Mouse (Mus musculus) left cerebral cortex, postnatal 4 days (tissue): ENCODE measurements at regions not wholly inside any gene's neighbourhood (a gene's known extent, or its start where the extent isn't known, plus 50 kb on each side); places are given as distances from the start of the nearest gene placed in this dataset.
A peak's percentile ranks its signal among the peaks of the same experiment; 100 is the strongest.
"Not testable (repeated sequence)": the region's sequence is repeated elsewhere in the genome, so short reads cannot be mapped to it uniquely, and the experiment has no call there.

Experiments
- DNase-seq: peaks from one replicate; pipeline ENCODE4 v3.0.0-alpha.2; 2022
- intact Hi-C: fragments of 180-260 bp; cut with DNase I; formaldehyde crosslinking; loops from one replicate; pipeline ENCODE4 v1.15.1; 2025

GRCm38 (mm10) chr5:134046086-134046485, 53.4 kb upstream of the Castor2 start:
- DNase-seq = no peak
- intact Hi-C loops = no loop called here

GRCm38 (mm10) chr5:134042938-134043337, 56.6 kb upstream of the Castor2 start:
- DNase-seq, intact Hi-C loops: not testable (repeated sequence)

GRCm38 (mm10) chr5:134027316-134027966, 72.1 kb upstream of the Castor2 start:
- intact Hi-C loops = no loop called here
- DNase-seq = peak; percentile 79

DNA sequence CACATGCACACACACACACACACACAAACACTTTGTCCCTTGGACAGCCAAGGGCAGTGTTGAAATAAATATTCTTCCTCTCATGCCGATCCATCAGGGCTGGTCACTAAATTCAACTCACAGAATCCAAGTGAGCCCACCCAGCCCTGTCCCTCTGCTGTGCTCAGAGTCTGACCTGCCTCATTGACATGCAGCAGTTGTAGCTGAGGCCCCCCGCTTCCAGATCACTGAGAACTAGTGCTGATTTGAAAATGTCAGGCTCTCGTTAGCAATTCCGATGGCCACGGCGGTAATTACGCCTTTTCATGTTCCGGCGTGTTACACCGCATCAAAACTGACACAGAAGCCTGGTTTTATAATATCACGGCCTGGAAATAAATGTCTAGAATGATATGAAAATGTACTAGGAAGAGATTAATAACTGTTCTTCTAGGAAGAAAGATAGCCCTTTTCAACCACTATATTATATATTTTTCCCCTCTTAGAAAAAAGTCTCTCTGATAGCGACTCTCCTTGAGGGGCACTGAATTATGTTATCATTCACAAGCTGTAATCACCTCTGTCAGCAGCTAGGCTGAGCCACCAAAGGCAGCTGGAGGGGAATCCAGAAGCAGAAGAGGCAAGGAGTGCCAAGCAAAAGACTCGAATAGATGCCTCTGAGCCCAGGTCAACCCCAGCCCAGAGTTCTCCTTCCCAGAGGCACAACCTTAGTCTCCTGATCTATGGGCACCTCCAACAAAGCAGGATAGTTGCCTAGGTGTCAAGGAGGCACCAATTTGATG, 79.7 kb upstream of the Castor2 start:
- intact Hi-C loops = no loop called here
- no peak for DNase-seq

DNA sequence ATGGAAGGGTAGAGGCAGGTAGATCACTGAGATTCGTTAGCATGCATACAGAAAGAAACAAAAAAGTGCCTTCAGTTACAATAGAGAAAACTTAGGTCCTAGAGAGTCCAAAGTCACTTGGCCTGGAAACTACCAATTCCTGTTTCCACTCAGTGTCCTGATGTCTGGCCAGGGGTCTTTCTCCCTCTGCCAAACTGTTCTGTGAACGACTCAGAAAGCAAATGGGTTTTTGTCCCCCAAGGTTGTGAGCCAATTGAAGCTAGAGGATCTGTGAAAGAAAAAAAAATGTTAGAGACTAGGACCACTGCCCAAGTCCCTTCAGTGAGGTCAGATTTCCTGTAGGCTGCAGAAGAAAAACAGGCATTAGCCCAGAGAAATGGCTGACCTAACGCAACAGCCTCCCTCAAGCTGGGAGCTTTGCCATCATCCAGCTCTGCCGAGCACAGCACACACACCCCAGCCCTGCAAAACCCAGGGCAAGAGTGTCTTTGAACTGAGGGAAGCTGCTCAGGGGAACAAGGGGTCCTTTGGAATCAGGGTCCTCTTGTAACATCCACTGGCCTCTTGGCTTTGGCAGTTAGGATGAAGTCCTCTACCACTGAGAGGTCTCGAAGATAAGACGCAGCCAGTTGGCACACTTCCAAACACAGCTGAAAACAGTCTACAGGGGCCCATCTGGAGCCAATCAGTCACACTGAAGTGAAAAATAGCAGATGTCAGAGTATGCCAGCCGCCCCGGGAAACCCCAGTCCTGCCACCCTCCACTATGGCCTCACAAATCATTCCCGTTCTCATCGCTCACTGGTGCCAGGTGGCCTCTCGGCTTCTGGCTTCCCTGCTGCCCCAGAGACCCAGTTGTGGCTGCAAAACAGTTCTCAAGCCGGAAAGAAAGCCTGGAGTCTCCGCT, 85.0 kb upstream of the Castor2 start:
- intact Hi-C loops = no loop called here
- DNase-seq = peak; percentile 93

- intact Hi-C loops = no loop called here
- no peak for DNase-seq
These were observed 86.3 kb upstream of the Castor2 start for GRCm38 (mm10) chr5:134013206-134013605.

GRCm38 (mm10) chr5:134009843-134010242, 89.7 kb upstream of the Castor2 start:
- no peak for DNase-seq
- intact Hi-C loops = loop anchor here (10.0 kb wide), 1 partner anchor 1775 kb away; no protein-coding TSS in a partner anchor

DNA sequence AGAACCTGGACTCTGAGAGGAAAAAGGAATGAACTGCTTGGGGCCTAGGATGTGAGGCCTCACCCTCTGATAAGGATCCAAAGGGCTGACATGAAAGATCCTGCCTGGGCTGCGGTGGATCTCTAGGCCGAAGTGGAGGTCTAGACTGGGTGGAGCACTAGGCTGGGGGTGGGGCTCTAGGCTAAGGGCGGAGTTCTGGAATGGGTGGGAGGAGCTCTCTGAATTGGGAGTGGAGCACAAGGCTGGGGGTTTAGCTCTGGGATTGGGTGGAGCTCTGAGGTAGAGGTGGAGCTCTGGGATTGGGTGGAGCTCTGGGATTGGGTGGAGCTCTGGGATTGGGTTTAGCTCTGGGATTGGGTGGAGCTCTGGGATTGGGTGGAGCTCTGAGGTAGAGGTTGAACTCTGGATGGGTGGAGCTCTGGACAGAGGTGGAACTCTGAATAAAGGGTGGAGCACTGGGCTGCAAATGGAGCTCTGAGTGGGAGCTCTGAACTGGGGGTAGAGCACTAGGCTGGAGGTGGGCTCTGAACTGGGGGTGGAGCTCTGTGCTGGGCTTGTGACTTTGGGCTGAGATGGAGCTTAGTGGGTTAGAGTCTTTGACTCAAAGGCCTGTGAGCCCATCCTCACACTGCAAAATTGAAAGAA, 92.3 kb upstream of the Castor2 start:
- DNase-seq = no peak
- intact Hi-C loops = loop anchor here (10.0 kb wide), 1 partner anchor 1772 kb away; no protein-coding TSS in a partner anchor

DNA sequence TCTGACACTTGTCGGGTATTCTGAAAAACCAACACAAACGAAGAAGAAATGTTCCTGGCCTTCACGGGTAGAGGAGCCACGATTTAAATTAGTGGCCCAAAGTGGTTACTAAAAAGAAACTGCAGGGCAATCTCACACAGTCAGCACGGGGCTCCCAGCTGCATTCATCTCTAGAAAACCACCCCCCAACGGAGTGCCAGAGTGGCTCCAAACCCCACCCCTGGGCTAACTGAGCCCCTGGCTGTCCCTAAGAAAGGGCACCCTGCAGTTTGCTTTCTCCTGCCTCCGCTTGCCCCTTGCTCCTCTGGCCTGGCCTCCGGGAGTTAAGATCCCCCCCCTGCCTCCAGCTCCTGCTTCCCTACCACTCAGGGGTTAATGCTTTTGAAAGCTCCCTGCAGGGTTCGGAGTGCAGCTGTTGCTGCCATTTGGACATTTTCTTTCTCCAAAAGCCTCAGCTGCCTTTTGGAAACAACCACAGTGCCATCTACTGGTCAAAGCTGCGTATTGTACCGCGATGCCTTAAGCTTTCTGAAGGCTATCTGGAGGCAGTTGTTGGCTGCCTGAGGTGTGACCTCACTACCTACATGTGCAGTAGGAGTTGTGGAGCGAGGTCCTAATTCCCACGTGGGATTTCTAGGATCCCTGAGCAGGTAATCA, 92.9 kb upstream of the Castor2 start:
- peak; percentile 87 for DNase-seq
- intact Hi-C loops = loop anchor here (10.0 kb wide), 1 partner anchor 1772 kb away; no protein-coding TSS in a partner anchor

DNA sequence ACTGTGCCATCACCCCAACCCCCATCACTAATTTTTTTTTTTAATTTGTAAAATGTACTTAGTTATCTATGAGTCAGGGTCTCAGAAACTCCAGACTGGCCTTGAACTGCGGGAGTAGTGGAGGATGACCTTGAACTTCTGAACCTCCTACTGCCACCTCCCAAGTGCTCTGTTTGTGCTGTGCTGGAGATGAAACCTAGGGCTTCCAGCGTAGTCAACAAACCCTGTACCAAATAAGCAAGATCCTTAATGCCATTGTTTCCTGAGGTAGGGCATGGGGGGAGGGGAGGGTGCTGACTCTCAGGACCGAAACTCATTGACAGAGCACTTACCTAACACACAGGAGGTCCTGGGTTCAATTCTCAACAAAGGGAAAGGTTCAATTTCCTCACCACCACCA, 93.5 kb upstream of the Castor2 start:
- no peak for DNase-seq
- intact Hi-C loops = loop anchor here (10.0 kb wide), 1 partner anchor 1771 kb away; no protein-coding TSS in a partner anchor

DNA sequence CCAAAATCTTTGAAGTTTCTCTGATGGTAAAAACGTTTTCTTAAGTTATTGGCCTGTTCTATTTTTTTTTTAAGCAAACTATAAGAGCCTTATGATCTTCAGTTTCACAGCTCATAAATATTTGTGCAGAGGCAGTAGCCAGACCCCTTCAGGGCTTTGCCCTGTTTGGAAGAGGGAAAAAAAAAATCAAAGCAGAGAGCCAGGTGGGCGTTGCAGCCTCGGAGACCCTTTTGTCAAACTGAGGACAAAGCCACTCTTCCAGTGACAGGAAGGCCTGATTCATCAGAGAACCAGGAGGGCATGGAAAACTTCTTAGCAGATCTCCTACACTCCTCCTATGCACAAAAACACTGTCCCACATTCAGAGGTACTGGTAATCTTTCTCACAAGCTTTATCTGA, 99.4 kb upstream of the Castor2 start:
- no peak for DNase-seq
- intact Hi-C loops = loop anchor here (10.0 kb wide), 1 partner anchor 1765 kb away; no protein-coding TSS in a partner anchor

- peak; percentile 51 for DNase-seq
- intact Hi-C loops = loop anchor here (10.0 kb wide), 1 partner anchor 1765 kb away; no protein-coding TSS in a partner anchor
These were observed 99.8 kb upstream of the Castor2 start for GRCm38 (mm10) chr5:133999698-134000097.

GRCm38 (mm10) chr5:133991994-133992393, 107.5 kb upstream of the Castor2 start:
- no peak for DNase-seq
- intact Hi-C loops = no loop called here

- intact Hi-C loops = no loop called here
- DNase-seq = peak; percentile 74
These were observed 108.0 kb upstream of the Castor2 start for GRCm38 (mm10) chr5:133991556-133991955.

GRCm38 (mm10) chr5:133983249-133983966, 116.1 kb upstream of the Castor2 start:
- intact Hi-C loops = no loop called here
- DNase-seq = no peak

DNA sequence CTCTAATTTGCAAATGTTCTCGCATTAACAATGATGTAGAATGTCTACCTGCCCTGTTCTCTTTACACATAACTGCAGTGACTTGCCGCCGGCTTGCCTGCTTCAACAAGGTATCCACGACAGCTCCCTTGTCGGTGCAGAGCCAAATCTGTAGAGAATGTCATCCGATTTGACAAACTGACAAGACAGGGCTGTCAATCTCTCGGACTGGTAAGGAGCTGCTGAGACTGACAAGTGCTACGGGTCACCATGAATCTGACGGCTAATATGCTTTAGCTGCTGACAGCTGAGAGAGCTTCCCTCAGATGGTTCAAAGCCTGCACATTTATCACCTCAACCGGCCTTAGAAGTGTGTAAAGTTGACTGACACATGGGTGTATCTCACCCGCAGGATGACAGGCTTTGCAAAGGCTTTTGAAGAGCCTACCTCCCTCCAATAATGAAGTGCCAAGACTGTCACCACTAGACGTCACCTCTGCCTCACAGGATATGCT, 129.0 kb upstream of the Castor2 start:
- intact Hi-C loops = no loop called here
- no peak for DNase-seq

- DNase-seq = peak; percentile 20
- intact Hi-C loops = no loop called here
These were observed 136.2 kb upstream of the Castor2 start for GRCm38 (mm10) chr5:133963301-133963700.

GRCm38 (mm10) chr5:133940841-133941240, 158.7 kb upstream of the Castor2 start:
- DNase-seq = peak; percentile 43
- intact Hi-C loops = no loop called here

DNA sequence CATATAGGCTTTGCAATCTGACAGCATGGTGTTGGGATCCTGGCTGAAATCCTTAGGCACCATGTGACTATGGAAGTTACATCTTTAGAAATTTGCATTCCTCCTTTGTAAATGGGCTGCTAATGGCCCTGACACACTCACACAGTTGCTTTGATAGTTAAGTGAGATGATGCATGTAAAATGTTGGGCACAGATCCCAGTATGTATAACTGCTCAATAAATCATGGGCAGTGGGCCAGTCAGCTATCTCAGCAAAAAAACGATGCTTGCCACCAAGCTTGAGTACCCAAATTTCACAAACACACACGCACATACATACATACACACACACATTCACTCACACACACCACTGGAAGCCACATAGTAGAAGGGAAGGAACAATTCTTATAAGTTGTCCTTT, 159.5 kb upstream of the Castor2 start:
- peak; percentile 23 for DNase-seq
- intact Hi-C loops = no loop called here
